Mouse (Mus musculus): ENCODE measurements around the gene Gli2. TPM values are rescaled to one million over a fixed set of nuclear protein-coding genes. Genes with fewer than 3 reads are reported as not detected.

The Gli2 gene
- polyA plus RNA-seq, 1 experiment from 2014 or later = 12.9 TPM

DNA sequence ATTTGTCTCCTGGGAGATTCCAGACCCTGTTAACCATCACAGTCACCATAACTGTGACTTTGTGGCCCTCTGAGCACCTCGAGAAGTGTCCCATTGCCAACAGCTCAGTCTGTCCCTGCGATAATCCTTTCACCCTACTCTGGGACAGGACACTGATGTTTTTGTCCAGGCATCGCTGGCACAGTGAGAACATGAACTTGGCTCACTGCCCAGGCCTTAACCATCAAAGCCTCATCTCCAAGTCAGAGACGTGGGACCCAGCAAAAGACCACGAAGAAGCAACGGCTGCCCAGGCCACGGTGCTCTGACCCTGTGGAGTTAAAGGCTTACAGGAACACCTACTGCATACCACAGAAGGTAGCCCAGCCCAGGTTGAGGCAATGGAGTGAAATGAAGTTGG lies 72.8 kb downstream of the Gli2 start:
- no peaks in the 10 kb centered on the region for H3K9me3 ChIP-seq
- no peak overlapping the region for H3K4me3 ChIP-seq
- DNase-seq (ENCODE audit: extremely low spot score, low spot score) = no peak
- peaks cover 34% of the 10 kb centered on the region for H3K36me3 ChIP-seq (replicated peaks)
- H3K27ac ChIP-seq = 0 out of 2 replicates have a peak overlapping the region, but pooled peaks have one; percentile 48
- no peaks in the 10 kb centered on the region for H3K27me3 ChIP-seq (ENCODE audit: poor library complexity, severe bottlenecking)
- WGBS = 92% methylated on average over 7 of the region's 7 CpGs
- peaks cover 59% of the 10 kb centered on the region for H3K4me1 ChIP-seq

DNA sequence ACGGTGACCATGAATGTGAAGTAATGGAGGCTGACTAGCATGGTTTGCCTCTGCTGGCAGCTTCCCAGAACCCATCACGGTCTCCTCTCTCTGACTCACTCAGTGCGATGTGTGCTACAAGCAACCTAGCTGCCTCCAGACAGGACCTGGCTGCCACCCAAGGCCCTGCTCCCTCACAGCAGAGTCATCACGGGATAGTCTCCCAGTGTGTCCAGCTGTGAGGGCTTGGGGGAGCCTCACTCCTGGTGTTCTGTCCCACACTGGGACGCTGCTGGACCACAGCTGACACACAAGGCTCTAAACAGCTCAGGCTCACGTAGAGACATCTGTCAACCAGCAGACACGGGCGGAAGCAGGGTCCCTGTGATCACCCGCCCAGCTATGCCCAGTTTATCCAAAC lies 76.8 kb downstream of the Gli2 start:
- no peak overlapping the region for H3K4me3 ChIP-seq
- no peak for DNase-seq (ENCODE audit: extremely low spot score, low spot score)
- peaks cover 19% of the 10 kb centered on the region for H3K4me1 ChIP-seq
- no peaks in the 10 kb centered on the region for H3K9me3 ChIP-seq
- H3K27ac ChIP-seq = peak overlapping the region; percentile 2; the same call in 1 of the 2 replicates
- H3K36me3 ChIP-seq (replicated peaks) = peaks cover 72% of the 10 kb centered on the region
- H3K27me3 ChIP-seq (ENCODE audit: poor library complexity, severe bottlenecking) = no peaks in the 10 kb centered on the region
- WGBS = 86% methylated on average over 9 of the region's 9 CpGs

DNA sequence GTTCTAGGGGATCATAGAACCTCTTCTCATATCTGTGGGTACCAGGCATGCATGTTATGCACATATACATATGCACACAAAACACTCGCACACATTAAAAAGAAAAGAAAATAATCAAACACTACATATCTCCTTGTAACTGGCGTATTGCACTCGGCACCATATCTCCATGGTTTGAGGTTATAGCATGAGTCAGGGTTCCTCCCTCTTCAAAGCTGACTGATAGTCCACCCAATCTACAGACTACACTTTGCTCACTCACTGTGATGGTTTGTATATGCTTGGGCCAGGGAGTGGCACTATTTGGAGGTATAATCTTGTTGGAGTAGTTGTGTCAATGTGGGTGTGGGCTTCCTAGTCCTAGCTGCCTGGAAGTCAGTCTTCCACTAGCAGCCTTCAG lies 78.0 kb downstream of the Gli2 start:
- 96% methylated on average over 3 of the region's 3 CpGs for WGBS
- peaks cover 79% of the 10 kb centered on the region for H3K36me3 ChIP-seq (replicated peaks)

DNA sequence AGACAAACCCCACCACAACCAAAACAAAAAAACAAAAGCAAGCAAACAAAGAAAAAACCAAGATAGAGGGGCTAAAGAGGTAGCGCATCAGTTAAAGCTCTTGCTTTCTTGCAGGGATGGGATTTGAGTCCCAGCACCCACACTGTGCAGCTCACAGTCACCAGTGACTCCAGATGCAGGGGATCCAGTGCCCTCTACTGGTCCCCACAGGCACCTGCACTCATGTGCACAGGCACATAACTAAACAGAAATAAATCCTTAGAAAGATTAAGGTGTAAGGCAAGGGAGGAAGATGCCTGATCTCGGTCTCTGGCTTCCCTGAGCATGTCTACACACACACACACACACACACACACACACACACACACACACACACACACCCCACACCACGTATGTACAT lies 83.4 kb downstream of the Gli2 start:
- Histone ChIP-seq H3K9me3 (peaks cover 13% of the 10 kb centered on the region), H3K27me3 (ENCODE audit: poor library complexity, severe bottlenecking) (no peaks in the 10 kb centered on the region), H3K36me3 (replicated peaks) (peaks cover 75% of the 10 kb centered on the region), H3K27ac (no peak overlapping the region), H3K4me3 (no peak overlapping the region), H3K4me1 (peaks cover 9% of the 10 kb centered on the region)
- 92% methylated on average over 2 of the region's 3 CpGs for WGBS
- DNase-seq (ENCODE audit: extremely low spot score, low spot score) = no peak

More for the DNA sequence above, 78.0 kb downstream of the Gli2 start:
- Histone ChIP-seq H3K4me3 (no peak overlapping the region), H3K27me3 (ENCODE audit: poor library complexity, severe bottlenecking) (no peaks in the 10 kb centered on the region), H3K4me1 (peaks cover 7% of the 10 kb centered on the region; the same call in 1 of the 2 replicates), H3K9me3 (peaks cover 8% of the 10 kb centered on the region), H3K27ac (no peak overlapping the region)
- DNase-seq (ENCODE audit: extremely low spot score, low spot score) = no peak

DNA sequence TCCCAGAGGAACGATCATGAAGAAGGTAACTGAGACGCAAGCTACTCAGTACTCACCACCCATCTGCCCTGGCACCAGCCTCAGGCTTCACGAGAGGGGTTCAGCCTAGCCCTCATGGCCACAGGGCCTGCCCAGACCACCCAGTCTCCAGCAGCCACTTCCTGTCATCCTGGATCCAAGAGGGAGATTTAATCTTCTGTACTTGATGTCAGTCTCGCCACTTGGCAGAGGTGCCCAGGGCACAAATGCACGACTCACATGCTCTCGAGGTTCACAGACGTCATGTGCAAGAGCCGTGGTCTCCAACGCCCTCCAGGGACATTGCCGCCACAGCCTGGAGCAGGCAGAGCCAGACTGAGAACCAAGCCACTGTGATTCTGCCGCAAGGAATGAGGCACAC lies 84.0 kb downstream of the Gli2 start:
- Histone ChIP-seq H3K4me3 (no peak overlapping the region), H3K9me3 (peaks cover 13% of the 10 kb centered on the region), H3K27ac (peak overlapping the region; percentile 3; the same call in 1 of the 2 replicates), H3K36me3 (replicated peaks) (peaks cover 75% of the 10 kb centered on the region), H3K27me3 (ENCODE audit: poor library complexity, severe bottlenecking) (no peaks in the 10 kb centered on the region), H3K4me1 (peaks cover 9% of the 10 kb centered on the region)
- WGBS = 87% methylated on average over 11 of the region's 11 CpGs
- no peak for DNase-seq (ENCODE audit: extremely low spot score, low spot score)

DNA sequence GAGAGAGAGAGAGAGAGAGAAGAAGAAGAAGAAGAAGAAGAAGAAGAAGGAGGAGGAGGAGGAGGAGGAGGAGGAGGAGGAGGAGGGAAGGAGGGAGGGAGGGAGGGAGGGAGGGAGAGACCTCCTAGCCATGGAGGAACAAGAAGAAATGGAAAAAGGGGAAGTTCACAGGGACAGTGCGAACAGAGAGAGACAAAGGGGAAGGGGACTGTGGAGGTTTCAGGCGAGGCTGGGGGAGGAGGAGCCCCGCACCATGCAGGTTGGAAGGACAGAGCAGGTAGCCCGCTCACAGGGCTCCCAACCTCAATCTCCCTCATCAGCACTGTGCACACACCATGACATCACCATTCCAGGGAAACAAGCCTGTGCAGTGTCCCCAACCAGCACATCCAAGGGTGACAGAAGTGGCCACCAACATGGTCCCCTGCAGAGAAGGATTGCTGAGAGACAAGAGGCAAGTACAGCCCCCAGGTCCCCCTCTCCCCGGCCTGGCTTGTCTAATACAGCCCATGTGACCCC lies 84.7 kb downstream of the Gli2 start:
- Histone ChIP-seq H3K9me3 (peaks cover 13% of the 10 kb centered on the region), H3K27ac (0 out of 2 replicates have a peak overlapping the region, but pooled peaks have one; percentile 3), H3K27me3 (ENCODE audit: poor library complexity, severe bottlenecking) (no peaks in the 10 kb centered on the region), H3K36me3 (replicated peaks) (peaks cover 76% of the 10 kb centered on the region), H3K4me1 (peaks cover 9% of the 10 kb centered on the region), H3K4me3 (no peak overlapping the region)
- 78% methylated on average over 5 of the region's 5 CpGs for WGBS
- no peak for DNase-seq (ENCODE audit: extremely low spot score, low spot score)

DNA sequence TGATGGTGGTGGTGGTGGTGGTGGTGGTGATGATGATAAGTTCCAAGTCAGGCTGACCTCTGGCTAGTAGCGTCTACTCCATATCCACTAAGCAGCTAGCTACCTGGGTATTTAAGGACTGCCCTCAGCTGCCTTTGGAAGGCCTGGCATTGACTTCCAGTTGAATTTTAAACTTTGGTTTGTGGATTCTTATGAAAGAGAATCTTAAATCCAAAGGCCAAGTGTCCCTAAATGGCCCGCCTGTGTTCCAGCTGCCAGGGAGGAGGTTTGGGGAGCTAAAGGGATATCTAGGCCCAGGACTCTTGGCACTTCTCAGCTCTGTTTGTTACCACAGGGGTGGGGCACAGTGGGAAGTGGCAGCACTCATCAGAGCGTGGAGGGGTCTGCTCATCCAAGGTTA lies 85.4 kb downstream of the Gli2 start:
- peaks cover 74% of the 10 kb centered on the region for H3K36me3 ChIP-seq (replicated peaks)
- peaks cover 13% of the 10 kb centered on the region for H3K9me3 ChIP-seq
- no peak for DNase-seq (ENCODE audit: extremely low spot score, low spot score)
- no peak overlapping the region for H3K4me3 ChIP-seq
- peaks cover 9% of the 10 kb centered on the region for H3K4me1 ChIP-seq
- WGBS = 93% methylated on average over 3 of the region's 3 CpGs
- no peaks in the 10 kb centered on the region for H3K27me3 ChIP-seq (ENCODE audit: poor library complexity, severe bottlenecking)
- H3K27ac ChIP-seq = no peak overlapping the region

DNA sequence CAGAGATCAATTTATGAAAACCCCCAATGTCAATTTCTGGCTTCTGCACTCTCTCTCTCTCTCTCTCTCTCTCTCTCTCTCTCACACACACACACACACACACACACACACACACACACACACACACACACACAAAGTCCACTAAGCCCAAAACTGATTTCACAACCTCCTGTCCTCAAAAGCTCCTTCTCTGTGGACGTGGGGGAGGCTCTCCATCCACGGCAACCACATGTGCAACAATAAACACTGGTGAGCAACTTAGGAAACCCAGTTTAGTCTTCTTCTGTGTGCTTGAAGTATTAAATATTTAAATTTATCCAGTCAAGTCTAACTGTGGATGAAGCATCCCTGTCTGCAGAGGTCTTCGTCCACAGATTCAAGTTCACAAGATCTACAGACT lies 86.1 kb downstream of the Gli2 start:
- Histone ChIP-seq H3K36me3 (replicated peaks) (peaks cover 71% of the 10 kb centered on the region), H3K27ac (no peak overlapping the region), H3K9me3 (peaks cover 13% of the 10 kb centered on the region), H3K27me3 (ENCODE audit: poor library complexity, severe bottlenecking) (no peaks in the 10 kb centered on the region), H3K4me1 (peaks cover 9% of the 10 kb centered on the region), H3K4me3 (no peak overlapping the region)
- DNase-seq (ENCODE audit: extremely low spot score, low spot score) = no peak
- WGBS = 89% methylated on average over 3 of the region's 3 CpGs

DNA sequence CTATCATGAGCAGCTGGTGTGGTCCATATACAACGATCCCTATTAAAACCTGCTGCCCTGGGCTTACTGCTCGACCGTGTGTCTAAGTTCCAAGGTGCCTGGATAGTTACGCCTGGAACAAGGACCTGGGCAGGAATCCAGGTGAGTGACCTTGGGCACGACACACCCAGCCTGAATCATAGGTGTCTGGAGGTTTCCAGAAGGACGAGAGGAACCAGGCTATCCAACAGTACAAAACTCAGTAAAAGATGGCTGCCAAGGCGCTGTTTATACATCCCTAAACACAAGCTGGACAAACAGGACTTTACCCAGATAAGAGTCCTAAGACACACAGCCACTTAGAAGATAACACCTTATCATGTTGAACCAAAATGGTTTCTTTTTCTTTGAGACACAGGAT lies 94.8 kb downstream of the Gli2 start:
- Histone ChIP-seq H3K4me1 (peaks cover 20% of the 10 kb centered on the region), H3K9me3 (no peaks in the 10 kb centered on the region), H3K27me3 (ENCODE audit: poor library complexity, severe bottlenecking) (no peaks in the 10 kb centered on the region), H3K27ac (no peak overlapping the region), H3K4me3 (no peak overlapping the region), H3K36me3 (replicated peaks) (peaks cover 39% of the 10 kb centered on the region)
- 89% methylated on average over 7 of the region's 7 CpGs for WGBS
- DNase-seq (ENCODE audit: extremely low spot score, low spot score) = no peak

DNA sequence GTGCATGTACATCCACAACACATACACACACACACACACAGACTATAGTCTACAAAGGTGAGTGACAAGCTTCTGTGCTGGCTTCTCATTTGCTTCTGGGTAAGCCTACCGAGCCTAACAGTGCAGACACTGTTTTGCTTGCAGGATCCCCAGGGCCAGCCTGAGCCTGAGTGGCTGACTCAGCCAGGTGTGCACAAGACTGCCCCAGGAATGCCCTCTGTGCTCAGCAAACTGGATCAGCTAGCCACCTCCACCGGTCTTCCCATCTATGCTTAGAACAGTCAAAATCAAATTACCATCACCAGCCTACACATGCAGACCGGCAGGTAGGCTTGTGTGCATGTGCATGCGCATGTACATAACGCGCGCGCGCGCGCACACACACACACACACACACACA lies 97.6 kb downstream of the Gli2 start:
- peak overlapping the region; percentile 65 for H3K27ac ChIP-seq
- H3K4me1 ChIP-seq = peaks cover 20% of the 10 kb centered on the region
- WGBS = 97% methylated on average over 11 of the region's 11 CpGs
- no peaks in the 10 kb centered on the region for H3K27me3 ChIP-seq (ENCODE audit: poor library complexity, severe bottlenecking)
- no peak overlapping the region for H3K4me3 ChIP-seq
- H3K36me3 ChIP-seq (replicated peaks) = peaks cover 44% of the 10 kb centered on the region
- H3K9me3 ChIP-seq = no peaks in the 10 kb centered on the region
- DNase-seq (ENCODE audit: extremely low spot score, low spot score) = no peak

DNA sequence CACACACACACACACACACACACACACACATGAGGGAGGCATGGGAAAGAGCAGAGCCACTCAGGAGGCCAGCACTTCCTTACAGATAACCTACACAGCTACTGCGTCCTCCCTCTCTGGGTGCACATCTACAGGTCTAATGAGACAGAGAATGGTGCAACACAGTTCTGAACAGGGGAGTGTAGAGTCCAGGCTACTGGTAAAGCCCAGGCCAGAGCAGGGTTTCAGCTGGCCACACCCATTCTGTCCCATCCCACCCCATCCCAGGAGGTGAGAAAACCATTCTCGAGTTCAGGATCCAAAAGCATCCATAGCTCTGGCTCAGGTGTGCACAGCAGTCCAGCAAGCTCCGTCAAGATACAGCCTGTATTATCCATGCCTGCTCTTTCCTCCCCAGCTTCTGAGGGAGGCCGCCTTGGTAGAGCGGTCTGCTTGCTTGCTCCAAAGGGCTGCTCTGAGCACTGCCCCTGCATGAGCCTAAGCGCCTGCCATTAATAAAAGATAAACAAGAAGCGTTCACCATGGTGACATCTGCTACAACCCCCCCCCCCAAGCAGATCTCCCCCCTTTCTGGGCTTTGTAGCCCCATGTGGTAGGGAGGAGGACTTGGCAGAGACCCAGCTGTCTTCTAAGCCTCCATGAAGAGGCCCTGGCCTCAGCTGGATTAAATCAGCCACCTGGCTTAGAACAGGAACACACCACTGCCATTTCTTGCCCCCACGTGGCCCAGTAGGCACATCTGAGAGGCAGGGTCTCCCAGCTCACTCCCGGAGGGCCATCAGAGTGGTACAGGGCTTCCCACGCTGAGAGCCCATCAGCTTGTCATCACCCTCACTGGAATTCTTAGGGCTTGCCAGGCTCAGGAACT lies 98.8 kb downstream of the Gli2 start:
- Histone ChIP-seq H3K9me3 (0 out of 2 replicates have a peak, but pooled peaks cover 1% of the 10 kb centered on the region), H3K4me3 (no peak overlapping the region), H3K4me1 (peaks cover 20% of the 10 kb centered on the region), H3K36me3 (replicated peaks) (peaks cover 47% of the 10 kb centered on the region), H3K27me3 (ENCODE audit: poor library complexity, severe bottlenecking) (no peaks in the 10 kb centered on the region), H3K27ac (peak overlapping the region; percentile 65)
- peak; percentile 29 for DNase-seq (ENCODE audit: extremely low spot score, low spot score)
- WGBS = 76% methylated on average over 10 of the region's 10 CpGs

DNA sequence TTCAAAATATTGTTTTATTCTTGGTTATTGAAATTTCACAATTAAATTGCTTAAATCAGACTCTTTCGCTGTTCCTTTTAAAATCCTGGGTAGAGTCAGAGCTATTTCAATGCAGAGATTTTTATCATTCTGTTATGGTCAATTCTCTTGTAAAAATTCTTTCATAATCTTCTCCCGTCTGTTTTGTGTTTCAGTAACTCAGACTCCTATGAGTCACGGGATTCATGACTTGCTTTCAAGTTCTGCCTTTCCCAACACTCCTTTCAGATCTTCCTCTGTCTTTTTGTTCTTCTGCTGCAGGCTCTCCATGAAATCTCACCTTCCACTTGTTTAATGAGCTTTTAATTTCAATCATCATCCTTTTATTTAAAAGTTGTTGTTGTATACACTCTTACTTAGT lies 100.4 kb downstream of the Gli2 start:
- WGBS = 89% methylated on average over 3 of the region's 3 CpGs
- Histone ChIP-seq H3K27ac (no peak overlapping the region), H3K4me1 (peaks cover 20% of the 10 kb centered on the region), H3K36me3 (replicated peaks) (peaks cover 53% of the 10 kb centered on the region), H3K27me3 (ENCODE audit: poor library complexity, severe bottlenecking) (no peaks in the 10 kb centered on the region), H3K9me3 (0 out of 2 replicates have a peak, but pooled peaks cover 7% of the 10 kb centered on the region), H3K4me3 (no peak overlapping the region)
- no peak for DNase-seq (ENCODE audit: extremely low spot score, low spot score)

DNA sequence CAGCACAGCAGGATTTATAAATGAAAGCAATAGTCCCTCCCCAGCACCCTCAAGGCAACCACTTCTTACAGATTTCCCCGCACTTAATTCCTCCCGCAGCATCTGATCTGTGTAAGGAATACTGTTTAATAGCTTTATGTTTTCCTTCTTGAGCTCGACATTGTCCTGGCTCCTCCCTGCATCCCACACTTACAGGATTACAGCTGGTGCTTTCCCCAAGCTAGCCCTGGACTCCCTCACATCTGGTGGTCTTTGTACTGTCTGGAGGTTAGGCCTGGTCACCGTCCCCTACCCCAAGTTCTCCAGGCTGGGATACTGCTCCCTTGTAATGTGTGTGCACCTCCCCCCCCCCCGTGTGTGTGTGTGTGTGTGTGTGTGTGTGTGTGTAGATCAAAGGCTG lies 101.1 kb downstream of the Gli2 start:
- DNase-seq (ENCODE audit: extremely low spot score, low spot score) = no peak
- 85% methylated on average over 5 of the region's 5 CpGs for WGBS
- Histone ChIP-seq H3K9me3 (0 out of 2 replicates have a peak, but pooled peaks cover 7% of the 10 kb centered on the region), H3K27me3 (ENCODE audit: poor library complexity, severe bottlenecking) (no peaks in the 10 kb centered on the region), H3K4me3 (no peak overlapping the region), H3K27ac (peak overlapping the region; percentile 20; the same call in 1 of the 2 replicates), H3K4me1 (peaks cover 20% of the 10 kb centered on the region), H3K36me3 (replicated peaks) (peaks cover 50% of the 10 kb centered on the region)
